Mouse (Mus musculus) forelimb bud, embryonic 11.5 days (tissue): ENCODE results near the gene Socs1.

Experiments
- DNase-seq: peaks from one replicate; pipeline ENCODE4 v3.0.0-alpha.2; 2012; ENCODE audit warnings: low read depth, low spot score

The Socs1 gene

GRCm38 (mm10) chr16:10786782-10787547 is 1.6 kb upstream of the Socs1 start:
- no peak for DNase-seq

DNA sequence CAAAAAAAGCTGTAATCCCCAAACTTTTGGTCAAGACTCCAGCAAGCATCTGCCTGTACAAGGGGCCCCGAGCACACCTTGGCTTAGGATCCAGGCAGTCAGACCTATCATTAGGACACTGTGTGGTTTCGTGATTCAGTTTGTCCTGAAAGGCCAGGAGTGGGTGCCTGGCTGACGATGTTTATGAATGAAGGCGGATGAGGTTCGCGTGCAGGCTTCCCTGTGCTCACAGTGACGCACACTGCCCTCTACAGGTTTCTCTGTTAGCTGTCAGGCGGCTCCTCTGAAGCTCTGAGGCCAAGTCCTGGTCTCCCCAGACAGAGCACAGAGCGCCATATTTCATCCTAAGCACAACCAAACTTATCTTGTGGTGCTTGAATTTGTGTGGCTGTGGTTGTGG is 952 bp upstream of the Socs1 start:
- DNase-seq: peak; percentile 89

DNA sequence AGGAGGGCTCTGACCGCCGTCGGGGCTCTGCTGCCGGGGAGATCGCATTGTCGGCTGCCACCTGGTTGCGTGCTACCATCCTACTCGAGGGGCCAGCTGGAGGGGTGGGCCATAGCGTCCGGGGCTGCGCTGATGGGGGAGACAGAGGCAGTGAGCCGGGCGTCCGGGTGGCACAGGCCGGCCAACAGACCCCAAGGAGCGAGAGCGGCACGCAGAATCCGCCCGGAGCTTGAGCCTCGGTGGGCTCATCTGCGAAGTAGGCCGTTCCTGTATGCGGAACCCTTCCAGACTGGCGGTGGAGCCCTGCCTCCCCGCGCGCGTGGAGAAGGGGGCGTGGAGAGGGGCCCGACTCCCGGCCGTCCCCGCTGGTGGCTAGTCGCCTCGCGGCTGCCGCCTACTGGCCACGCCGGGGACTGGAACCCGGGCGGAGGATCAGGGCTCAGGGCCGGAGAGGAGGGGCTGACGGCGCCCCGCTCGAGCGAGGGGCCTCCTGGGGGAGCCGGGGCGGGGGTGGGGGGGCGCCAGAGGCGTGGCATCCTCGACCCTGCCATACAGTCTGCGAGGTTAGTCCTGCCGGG is 454 bp downstream of the Socs1 start:
- DNase-seq: peak; percentile 92

DNA sequence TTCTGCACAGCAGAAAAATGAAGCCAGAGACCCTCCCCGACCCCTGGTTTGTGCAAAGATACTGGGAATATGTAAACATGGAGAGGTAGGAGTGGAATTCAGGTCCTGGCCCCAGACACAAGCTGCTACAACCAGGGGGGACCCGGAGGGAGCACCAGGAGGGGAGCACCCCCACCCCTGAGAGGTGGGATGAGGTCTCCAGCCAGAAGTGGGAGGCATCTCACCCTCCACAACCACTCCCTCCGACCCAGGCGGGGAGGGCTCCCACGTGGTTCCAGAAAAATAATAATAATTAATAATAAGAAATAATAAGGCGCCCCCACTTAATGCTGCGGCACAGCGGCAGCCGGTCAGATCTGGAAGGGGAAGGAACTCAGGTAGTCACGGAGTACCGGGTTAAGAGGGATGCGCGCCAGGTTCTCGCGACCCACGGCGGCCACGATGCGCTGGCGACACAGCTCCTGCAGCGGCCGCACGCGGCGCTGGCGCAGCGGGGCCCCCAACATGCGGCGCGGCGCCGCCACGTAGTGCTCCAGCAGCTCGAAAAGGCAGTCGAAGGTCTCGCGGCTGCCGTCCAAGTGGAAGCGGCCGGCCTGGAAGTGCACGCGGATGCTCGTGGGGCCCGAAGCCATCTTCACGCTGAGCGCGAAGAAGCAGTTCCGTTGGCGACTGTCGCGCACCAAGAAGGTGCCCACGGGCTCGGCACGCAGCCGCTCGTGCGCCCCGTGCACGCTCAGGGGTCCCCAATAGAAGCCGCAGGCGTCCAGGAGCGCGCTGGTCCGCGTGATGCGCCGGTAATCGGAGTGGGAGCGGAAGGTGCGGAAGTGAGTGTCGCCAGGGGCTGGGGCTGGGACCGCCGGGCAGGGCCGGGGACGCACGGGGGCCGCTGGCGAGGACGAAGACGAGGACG is 1.2 kb downstream of the Socs1 start:
- peak; percentile 35 for DNase-seq

GRCm38 (mm10) chr16:10783451-10783850 is 1.9 kb downstream of the Socs1 start:
- DNase-seq: no peak

- DNase-seq: no peak
These were observed 2.2 kb downstream of the Socs1 start for GRCm38 (mm10) chr16:10783152-10783434.

GRCm38 (mm10) chr16:10782377-10783151 is 2.8 kb downstream of the Socs1 start:
- DNase-seq: no peak

DNA sequence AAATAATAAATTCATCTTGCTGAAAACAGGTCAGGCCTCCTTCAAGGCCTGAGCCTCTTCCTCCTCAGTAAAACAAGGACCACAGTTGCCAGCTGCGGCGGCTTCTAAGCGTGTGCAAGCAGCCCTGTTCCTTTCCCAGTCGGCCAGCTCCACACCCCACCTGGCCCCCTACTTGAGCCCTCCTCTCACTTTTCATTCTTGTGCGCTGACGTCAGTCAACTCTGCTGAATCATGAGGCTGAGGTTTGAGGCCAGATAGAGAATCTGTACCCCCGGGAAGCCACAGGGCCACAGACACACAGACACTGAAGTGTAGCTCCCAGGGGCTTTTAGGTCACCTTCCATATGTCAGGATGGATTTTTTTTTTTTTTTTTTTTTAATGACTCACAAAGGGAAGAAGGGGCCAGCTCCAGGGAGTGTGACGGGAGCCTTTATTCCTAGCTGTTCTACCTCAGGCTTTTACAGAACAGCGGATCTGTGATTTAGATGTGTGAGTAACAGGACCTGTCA is 3.4 kb downstream of the Socs1 start:
- DNase-seq: peak; percentile 54

GRCm38 (mm10) chr16:10780631-10781120 is 4.7 kb downstream of the Socs1 start:
- no peak for DNase-seq

GRCm38 (mm10) chr16:10777579-10778160 is 7.7 kb downstream of the Socs1 start:
- no peak for DNase-seq

GRCm38 (mm10) chr16:10776322-10776721 is 9.0 kb downstream of the Socs1 start:
- DNase-seq: no peak

GRCm38 (mm10) chr16:10774726-10775125 is 10.6 kb downstream of the Socs1 start:
- DNase-seq: no peak

DNA sequence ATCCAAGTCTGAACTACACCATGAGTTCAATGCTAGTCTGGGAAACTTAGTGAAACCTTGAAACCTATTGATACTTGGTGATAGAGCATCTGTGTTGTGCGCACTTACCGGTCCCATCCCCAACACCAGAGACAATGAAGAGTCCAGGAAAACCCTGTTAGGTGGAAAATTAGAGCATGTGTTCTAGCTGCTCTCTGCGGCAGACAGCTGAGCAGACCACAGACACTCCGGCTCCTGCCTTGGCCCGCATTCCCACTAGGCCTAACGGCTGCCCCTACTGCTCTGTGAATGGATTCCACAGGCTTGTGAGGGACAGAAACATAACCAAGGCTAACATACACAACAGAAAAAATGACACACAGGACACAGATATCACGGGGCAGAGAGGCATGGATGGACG is 11.8 kb downstream of the Socs1 start:
- no peak for DNase-seq

- no peak for DNase-seq
These were observed 13.4 kb downstream of the Socs1 start for GRCm38 (mm10) chr16:10771769-10772510.

DNA sequence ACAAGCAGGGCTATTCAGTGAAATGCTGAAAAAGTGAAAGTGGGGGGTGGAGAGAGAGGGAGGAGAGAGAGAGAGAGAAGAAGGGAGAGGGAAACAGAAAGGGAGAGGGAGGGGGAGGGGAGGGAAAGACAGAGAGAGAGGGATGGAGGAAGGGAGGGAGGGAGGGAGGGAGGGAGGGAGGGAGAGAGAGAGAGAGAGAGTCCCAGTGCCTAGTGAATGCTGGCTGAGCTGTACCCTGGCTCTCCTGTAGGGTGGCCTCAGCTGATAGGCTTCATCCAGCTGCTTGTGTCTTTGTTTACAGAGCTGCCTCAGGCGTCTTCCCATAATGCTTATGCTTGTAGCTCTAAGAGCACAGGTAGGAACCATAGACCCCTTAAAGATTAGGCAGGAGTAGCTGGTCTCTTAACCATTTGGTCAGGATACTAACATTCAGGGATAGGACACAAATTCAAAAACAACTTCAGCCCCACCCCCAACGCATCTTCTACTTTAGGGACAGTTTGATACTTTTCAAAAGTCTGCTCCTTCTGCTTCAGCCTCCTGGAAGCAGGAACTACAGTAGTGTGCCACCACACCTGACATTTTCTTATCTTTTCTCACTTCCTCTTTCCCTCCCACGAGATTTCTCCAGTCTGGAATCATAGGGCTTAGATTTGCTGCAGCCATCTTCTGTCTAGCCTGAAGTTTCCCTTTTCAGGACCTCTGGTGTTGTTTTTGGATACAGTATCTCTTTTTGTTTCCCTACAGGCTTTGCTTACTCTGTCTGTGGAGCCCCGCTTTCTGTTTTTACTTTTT is 14.6 kb downstream of the Socs1 start:
- DNase-seq: no peak

- no peak for DNase-seq
These were observed 15.7 kb downstream of the Socs1 start for GRCm38 (mm10) chr16:10769661-10770060.

DNA sequence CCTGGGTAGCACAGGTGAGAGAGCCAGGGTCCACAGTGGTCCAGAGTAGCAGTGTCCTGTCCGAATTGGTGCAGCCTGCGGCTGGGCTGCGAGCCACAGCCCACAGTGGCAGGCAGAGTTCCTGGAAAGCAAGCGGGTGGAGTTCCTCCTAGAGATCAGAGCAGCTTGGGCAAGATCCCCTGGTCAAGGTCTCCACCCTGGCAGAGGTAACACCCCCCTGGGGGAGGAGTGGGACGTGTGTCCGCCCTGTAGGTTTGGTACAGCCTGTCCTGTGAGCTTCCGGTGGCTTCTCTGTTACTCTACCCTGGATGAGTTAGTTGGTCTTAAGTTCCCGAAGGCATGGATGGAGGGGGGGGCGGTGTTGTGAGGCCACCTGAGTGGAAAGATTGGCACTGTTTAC is 16.5 kb downstream of the Socs1 start:
- no peak for DNase-seq

- peak; percentile 74 for DNase-seq
These were observed 18.2 kb downstream of the Socs1 start for GRCm38 (mm10) chr16:10767158-10767557.

- DNase-seq: no peak
These were observed 21.0 kb downstream of the Socs1 start for GRCm38 (mm10) chr16:10764323-10764722.
